Mouse (Mus musculus) liver, postnatal 0 days (tissue): ENCODE measurements around the gene Ankrd9.

ENCODE experiments used
- CTCF ChIP-seq: sonication (generic); IDR thresholded peaks from 2 replicates; pipeline ENCODE4 v1.5.1; 2016; ENCODE audit warnings: antibody characterized with exemption, low read depth
- EP300 ChIP-seq: IDR thresholded peaks from 2 replicates; pipeline ENCODE4 v1.6.1; 2016; ENCODE audit warnings: antibody characterized with exemption, low read depth, mild to moderate bottlenecking

DNA sequence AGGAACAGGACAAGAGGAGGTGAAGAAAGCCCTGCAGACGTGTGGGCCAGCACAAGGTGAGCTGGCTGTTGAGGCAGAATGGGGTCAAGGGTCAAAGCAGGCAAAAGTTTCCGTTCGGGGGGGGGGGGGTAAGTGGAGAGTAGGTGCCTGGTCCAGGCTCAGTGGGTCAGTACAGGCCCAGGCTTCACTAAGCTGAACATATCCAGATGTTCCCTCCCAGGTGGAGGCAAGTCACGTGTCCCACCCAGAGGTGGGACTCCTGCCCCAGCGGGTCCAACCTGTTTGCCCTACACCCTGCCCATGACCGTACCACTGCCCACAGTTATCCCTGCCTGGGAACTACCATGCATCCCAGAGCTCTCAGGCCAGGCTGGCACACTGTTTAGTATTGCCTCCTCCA, 27.0 kb upstream of the Ankrd9 start:
- TF ChIP-seq CTCF (no peak), EP300 (no peak)
